Mouse (Mus musculus): ENCODE measurements around the gene Fstl4.

DNA sequence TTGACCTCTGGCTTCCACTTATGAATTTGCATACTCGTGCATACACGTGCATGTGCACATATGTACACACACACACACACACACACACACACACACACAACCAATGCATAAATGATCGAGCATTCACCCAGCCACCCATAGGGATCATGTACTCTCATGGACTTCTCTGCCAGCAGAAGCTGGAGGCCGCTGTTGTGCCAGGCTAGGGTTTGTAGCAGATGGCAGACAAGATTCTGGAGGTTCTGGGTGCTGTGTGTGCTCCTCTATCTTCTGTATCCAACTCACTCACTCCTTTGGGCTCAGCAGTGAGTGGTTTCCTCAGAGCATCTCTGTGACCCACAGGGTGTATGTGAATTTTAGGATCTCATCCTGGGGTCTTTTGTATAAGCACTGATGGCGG is 230.3 kb downstream of the Fstl4 start:
- no peak for TF ChIP-seq CTCF (IDR thresholded peaks at IDR 0.05; ENCODE audit: control insufficient read depth, insufficient read depth, insufficient read length)
- TF ChIP-seq USF1 (IDR thresholded peaks at IDR 0.05; ENCODE audit: low read depth) = no peak
- no peak for TF ChIP-seq MYOD1 (IDR thresholded peaks at IDR 0.05; ENCODE audit: control insufficient read depth, insufficient read length, low read depth)
- TF ChIP-seq MAX (IDR thresholded peaks at IDR 0.05) = no peak
